Mouse (Mus musculus): ENCODE measurements around the gene Alad.

DNA sequence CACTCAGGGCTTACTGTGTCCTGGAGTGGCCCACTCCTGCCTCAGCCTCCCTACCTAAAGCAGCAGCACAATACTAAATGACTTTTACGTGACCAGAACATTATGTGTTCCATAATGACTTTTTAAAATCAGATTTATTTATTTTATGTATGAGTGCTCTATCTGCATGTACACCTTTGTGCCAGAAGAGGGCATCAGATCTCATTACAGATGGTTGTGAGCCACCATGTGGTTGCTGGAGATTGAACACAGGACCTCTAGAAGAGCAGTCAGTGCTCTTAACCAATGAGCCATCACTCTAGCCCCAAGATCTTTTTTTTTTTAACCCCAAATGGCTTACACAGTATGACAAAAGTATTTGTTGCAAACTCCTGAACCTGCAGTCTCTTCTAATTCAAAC is 51.6 kb downstream of the Alad start:
- TF ChIP-seq CTCF (conservative IDR thresholded peaks at IDR 0.05; ENCODE audit: insufficient read depth, insufficient read length, low read depth, low read length) (no peak), POLR2A (IDR thresholded peaks at IDR 0.05; ENCODE audit: low read depth, low read length) (no peak)
